Mouse (Mus musculus): ENCODE data around the gene Bbs12.

- TF ChIP-seq CTCF (IDR thresholded peaks at IDR 0.05; ENCODE audit: low read depth): no peak
- TF ChIP-seq EP300 (IDR thresholded peaks at IDR 0.05; ENCODE audit: low read depth): no peak
Measured at GRCm38 (mm10) chr3:37311897-37312369, 421 bp upstream of the Bbs12 start.

Measured in liver, postnatal 0 days (tissue).